ENCODE assay signal across 9 mouse cellular contexts in the genomic region with DNA sequence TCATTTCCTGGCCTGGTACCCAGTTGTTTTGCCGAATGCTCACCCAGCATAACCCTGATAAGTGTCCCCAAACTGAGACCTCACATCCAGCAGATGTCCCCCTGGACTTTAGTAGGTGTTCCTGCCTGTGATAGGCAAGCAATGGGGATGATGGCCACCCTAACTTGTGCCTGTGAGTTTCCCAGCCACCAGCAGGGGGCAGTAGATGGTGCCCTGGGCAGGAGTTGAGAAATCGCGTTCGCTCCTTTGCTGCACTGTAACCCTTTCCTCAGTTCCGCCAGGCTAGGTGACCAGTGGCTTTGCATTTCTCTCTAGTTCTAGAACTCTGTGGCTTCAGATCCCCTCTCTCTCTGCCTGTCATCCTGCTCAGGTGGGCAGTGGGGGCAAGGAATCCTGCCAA.
DNase-seq lines count a peak whose midpoint lies in the region; ATAC-seq and TF ChIP-seq lines count a peak whose summit lies in the region.
"Had no signal": no experiment of that assay in that cellular context is flagged by ENCODE, and none has a peak within 500 bp of the region (broad histone marks: within the 10 kb centered on the region; RNA-seq: fewer than 3 reads in every experiment).

No protein-coding gene starts in this region.

- no peak overlapping the region for H3K4me2 ChIP-seq in forebrain, embryonic 15.5 days (replicated peaks)
- H3K4me2 ChIP-seq in midbrain, embryonic 12.5 days (replicated peaks), result peak overlapping the region; percentile 22; the same call in 1 of the 2 replicates

- no peak overlapping the region for H3K4me3 ChIP-seq in E14TG2a.4 (replicated peaks; ENCODE audit: low read length)
- H3K4me3 ChIP-seq in forebrain, embryonic 15.5 days, result no peak overlapping the region
- H3K4me3 ChIP-seq in midbrain, embryonic 12.5 days, result no peak overlapping the region
- H3K4me3 ChIP-seq: erythroblast, embryonic 14.5 days had no signal

- no peak for ATAC-seq in forebrain, embryonic 15.5 days (replicated peaks)
- peak; percentile 23; the same call in 1 of the 2 replicates for ATAC-seq in midbrain, embryonic 12.5 days (ENCODE audit: low FRiP score, low read depth)
- no peak for ATAC-seq in megakaryocyte-erythroid progenitor cell, adult 5-6 weeks (replicated peaks; ENCODE audit: low FRiP score, low TSS enrichment, poor library complexity, severe bottlenecking)

- no peaks in the 10 kb centered on the region for H3K36me3 ChIP-seq in E14TG2a.4 (ENCODE audit: insufficient read depth, low read length)
- no peaks in the 10 kb centered on the region for H3K36me3 ChIP-seq in forebrain, embryonic 15.5 days
- no peaks in the 10 kb centered on the region for H3K36me3 ChIP-seq in midbrain, embryonic 12.5 days

- H3K9me3 ChIP-seq in E14TG2a.4 (ENCODE audit: low read length), result no peaks in the 10 kb centered on the region
- no peaks in the 10 kb centered on the region for H3K9me3 ChIP-seq in forebrain, embryonic 15.5 days
- no peaks in the 10 kb centered on the region for H3K9me3 ChIP-seq in midbrain, embryonic 12.5 days

- peaks cover 65% of the 10 kb centered on the region for H3K27me3 ChIP-seq in E14TG2a.4 (ENCODE audit: insufficient read depth, low read length)
- H3K27me3 ChIP-seq in forebrain, embryonic 15.5 days, result peaks cover 12% of the 10 kb centered on the region; the same call in 1 of the 2 replicates
- H3K27me3 ChIP-seq in midbrain, embryonic 12.5 days, result peaks cover 73% of the 10 kb centered on the region

- H3K4me1 ChIP-seq in E14TG2a.4 (replicated peaks; ENCODE audit: low read depth, low read length), result peaks cover 10% of the 10 kb centered on the region
- peaks cover 38% of the 10 kb centered on the region for H3K4me1 ChIP-seq in forebrain, embryonic 15.5 days
- H3K4me1 ChIP-seq in midbrain, embryonic 12.5 days, result peaks cover 30% of the 10 kb centered on the region

- 18% methylated on average over 5 of the region's 5 CpGs for WGBS in forebrain, embryonic 15.5 days
- WGBS in midbrain, embryonic 12.5 days, result 14% methylated on average over 5 of the region's 5 CpGs

- peak overlapping the region; percentile 13; the same call in 1 of the 2 replicates for H3K27ac ChIP-seq in forebrain, embryonic 15.5 days (replicated peaks)
- peak overlapping the region; percentile 46; the same call in 1 of the 2 replicates for H3K27ac ChIP-seq in midbrain, embryonic 12.5 days (replicated peaks)

- peak; percentile 97 for TF ChIP-seq CTCF in E14TG2a.4 (conservative IDR thresholded peaks at IDR 0.05; ENCODE audit: low read length)

- H3K9ac ChIP-seq in forebrain, embryonic 15.5 days (replicated peaks), result no peak overlapping the region
- H3K9ac ChIP-seq in midbrain, embryonic 12.5 days (replicated peaks), result no peak overlapping the region

- peak; percentile 28 for DNase-seq in kidney, adult 18-20 months
- DNase-seq in kidney, adult 11 months, result no peak
- peak; percentile 43 for DNase-seq in adrenal gland, adult 2 months
- peak; percentile 25 for DNase-seq in thymus, postnatal 0 days (ENCODE audit: low spot score)
